Mouse (Mus musculus): ENCODE results near the gene Megf8.

DNA sequence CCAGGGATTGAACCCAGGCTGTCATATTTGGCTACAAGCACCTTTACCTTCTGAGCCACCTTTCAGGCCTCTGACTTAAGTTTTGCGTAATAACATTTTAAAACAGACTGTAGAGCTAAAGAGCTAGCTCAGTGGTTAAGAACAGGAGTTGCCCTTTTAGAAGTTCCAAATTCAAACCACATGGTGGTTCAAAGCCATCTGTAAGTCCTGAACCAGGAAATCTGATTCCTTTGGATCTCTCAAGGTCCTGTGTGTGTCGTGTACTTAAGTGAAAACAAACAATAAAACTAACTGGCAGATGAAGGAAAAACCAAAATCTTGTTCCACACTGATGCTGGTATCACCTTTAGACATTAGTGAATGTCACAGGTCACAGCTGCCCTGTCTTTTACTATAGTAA is 84.6 kb downstream of the Megf8 start:
- TF ChIP-seq POLR2A (IDR thresholded peaks at IDR 0.05; ENCODE audit: extremely low read depth, insufficient read depth, low read length) (no peak), CTCF (IDR thresholded peaks at IDR 0.05; ENCODE audit: extremely low read depth, insufficient read depth, low read length) (no peak)
